Mouse (Mus musculus) megakaryocyte, embryonic 14.5 days (primary cell): ENCODE results near the gene Msgn1. TPM values are rescaled to one million over a fixed set of nuclear protein-coding genes. Genes with fewer than 3 reads are reported as not detected.

ENCODE experiments used
- H3K27me3 ChIP-seq: replicated peaks from 2 replicates; pipeline ENCODE3; 2012; ENCODE audit warnings: inconsistent platforms
- H3K36me3 ChIP-seq: replicated peaks from 2 replicates; pipeline ENCODE3; 2012; ENCODE audit warnings: low read length, inconsistent platforms, mixed read lengths
- H3K4me1 ChIP-seq: 2 replicates; pipeline ENCODE4 v1.6.1; 2012; ENCODE audit warnings: inconsistent platforms
- H3K4me3 ChIP-seq: replicated peaks from 2 replicates; pipeline ENCODE3; 2012; ENCODE audit warnings: moderate library complexity, mild to moderate bottlenecking, inconsistent platforms
- H3K9me3 ChIP-seq: 2 replicates; pipeline ENCODE4 v1.6.1; 2012; ENCODE audit warnings: inconsistent platforms
- FLI1 ChIP-seq: IDR thresholded peaks from 2 replicates; pipeline ENCODE4 v1.6.1; 2012; ENCODE audit warnings: low read length, inconsistent platforms, mixed read lengths
- GATA1 ChIP-seq: IDR thresholded peaks from 3 replicates; pipeline ENCODE4 v1.6.1; 2012; ENCODE audit warnings: mixed read lengths, low read length, inconsistent platforms, borderline replicate concordance
- polyA plus RNA-seq: library from polyadenylated mRNA; stranded (reverse); fragments of >175 nt; gene quantifications from 2 replicates; pipeline ENCODE4 v1.2.3, GENCODE M21; 2012; ENCODE audit warnings: low replicate concordance; ENCODE audit not compliant: insufficient read depth

Msgn1 gene
- polyA plus RNA-seq, 1 experiment = not detected

DNA sequence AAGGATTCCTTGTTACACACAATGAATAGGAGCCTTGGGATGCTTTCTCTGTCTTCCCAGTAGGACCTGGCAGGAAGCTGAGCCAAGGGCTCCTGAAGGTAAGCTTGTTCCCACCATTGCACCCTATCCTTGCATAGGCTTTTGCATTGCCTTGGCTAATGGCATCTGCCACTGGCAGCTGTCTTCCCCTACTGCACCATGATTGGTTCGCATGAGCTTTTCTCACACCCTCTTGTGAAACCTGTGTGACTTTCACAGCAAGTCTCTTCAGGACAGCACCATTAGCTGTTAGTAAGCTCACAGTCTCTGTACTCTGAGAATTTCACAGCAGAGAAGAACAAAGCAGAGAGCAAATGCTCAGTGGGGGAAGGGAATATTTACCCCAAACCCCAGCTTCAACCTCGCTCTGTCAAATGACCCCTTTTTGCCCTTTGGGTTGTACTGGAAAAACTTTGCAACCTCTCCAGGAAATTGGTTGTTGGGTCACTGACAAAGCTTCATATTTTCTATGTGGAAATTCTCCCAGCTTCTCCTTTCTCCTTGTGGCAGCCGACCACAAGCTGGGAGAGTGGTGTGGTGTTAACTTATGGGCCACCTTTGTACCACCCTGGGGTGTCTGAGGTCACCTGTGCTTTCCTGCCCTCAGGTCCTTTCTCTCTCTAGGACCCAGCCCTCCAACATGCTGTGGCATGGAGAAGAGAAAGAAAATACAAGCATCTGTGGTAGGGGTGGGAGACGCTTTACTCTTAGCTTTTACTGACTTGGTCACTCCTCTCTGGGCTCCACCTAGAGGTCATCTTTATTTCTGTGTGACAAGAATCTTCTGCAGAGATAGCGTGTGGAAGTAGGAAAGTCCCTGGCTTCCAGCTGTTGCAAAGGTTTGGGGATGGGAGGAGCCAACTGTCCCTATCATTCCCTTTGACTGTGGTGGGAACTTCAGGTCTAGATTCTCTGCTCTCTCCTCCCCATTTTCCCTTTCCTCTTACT is 31.1 kb downstream of the Msgn1 start:
- Histone ChIP-seq H3K36me3 (no peaks in the 10 kb centered on the region), H3K27me3 (peaks cover 3% of the 10 kb centered on the region), H3K4me3 (no peak overlapping the region), H3K4me1 (peaks cover 3% of the 10 kb centered on the region; the same call in 1 of the 2 replicates), H3K9me3 (no peaks in the 10 kb centered on the region)
- no peak for TF ChIP-seq FLI1
- TF ChIP-seq GATA1 = no peak

DNA sequence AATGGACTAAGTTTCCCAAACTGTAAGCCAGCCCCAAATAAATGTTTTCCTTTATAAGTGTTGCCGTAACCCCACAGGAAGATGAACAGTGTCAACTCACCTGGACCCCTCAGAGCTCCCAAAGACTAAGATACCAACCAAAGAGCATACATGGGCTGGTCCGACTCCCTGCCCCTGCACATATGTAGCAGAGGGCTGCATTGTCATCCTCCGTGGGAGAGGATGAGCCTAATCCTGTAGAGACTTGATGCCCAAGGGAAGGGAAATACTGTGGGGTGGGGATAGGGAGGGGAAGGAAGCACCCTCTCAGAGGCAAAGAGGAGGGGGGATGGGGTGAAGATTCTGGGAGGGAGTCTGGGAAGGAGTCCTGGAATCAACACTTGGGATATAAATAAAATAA is 50.1 kb downstream of the Msgn1 start:
- Histone ChIP-seq H3K36me3 (no peaks in the 10 kb centered on the region), H3K4me1 (no peaks in the 10 kb centered on the region), H3K9me3 (no peaks in the 10 kb centered on the region; the same call in 1 of the 2 replicates), H3K4me3 (no peak overlapping the region), H3K27me3 (no peaks in the 10 kb centered on the region)
- TF ChIP-seq GATA1 = no peak
- TF ChIP-seq FLI1 = no peak

Other genes with a start within 250 kb of the Msgn1 start
- gene Kcns3, start 57.9 kb downstream of the Msgn1 start, polyA plus RNA-seq = not detected in 2 replicates
- gene Gen1, start 56.8 kb upstream of the Msgn1 start, polyA plus RNA-seq = 0.12 TPM in 1 of 2 replicates, not detected in the other
- gene Smc6, start 56.9 kb upstream of the Msgn1 start, polyA plus RNA-seq = 21.8 TPM in 1 of 2 replicates, not detected in the other
- gene Vsnl1, start 227.6 kb upstream of the Msgn1 start, polyA plus RNA-seq = not detected in 2 replicates
- gene Rad51ap2, start 247.1 kb upstream of the Msgn1 start, polyA plus RNA-seq = not detected in 2 replicates